Mouse (Mus musculus): ENCODE measurements at regions not wholly inside any gene's neighbourhood (a gene's known extent, or its start where the extent isn't known, plus 50 kb on each side); places are given as distances from the start of the nearest gene placed in this dataset.

GRCm38 (mm10) chr1:164622946-164623345 lies 164.8 kb upstream of the Atp1b1 start:
- TF ChIP-seq CTCF (IDR thresholded peaks at IDR 0.05; ENCODE audit: borderline replicate concordance, insufficient read depth, low read length): no peak
- no peak for TF ChIP-seq POLR2A (IDR thresholded peaks at IDR 0.05; ENCODE audit: low read depth, low read length)
